Mouse (Mus musculus): Measurements from ENCODE around the gene Rab24.

GRCm38 (mm10) chr13:55327633-55328032, 5.9 kb upstream of the Rab24 start:
- peak; percentile 99 for TF ChIP-seq CTCF (IDR thresholded peaks at IDR 0.05; ENCODE audit: low read depth)
- no peak for TF ChIP-seq EP300 (IDR thresholded peaks at IDR 0.05; ENCODE audit: low read depth)
